14 mouse cellular contexts compared by ENCODE assay signal in the genomic region with DNA sequence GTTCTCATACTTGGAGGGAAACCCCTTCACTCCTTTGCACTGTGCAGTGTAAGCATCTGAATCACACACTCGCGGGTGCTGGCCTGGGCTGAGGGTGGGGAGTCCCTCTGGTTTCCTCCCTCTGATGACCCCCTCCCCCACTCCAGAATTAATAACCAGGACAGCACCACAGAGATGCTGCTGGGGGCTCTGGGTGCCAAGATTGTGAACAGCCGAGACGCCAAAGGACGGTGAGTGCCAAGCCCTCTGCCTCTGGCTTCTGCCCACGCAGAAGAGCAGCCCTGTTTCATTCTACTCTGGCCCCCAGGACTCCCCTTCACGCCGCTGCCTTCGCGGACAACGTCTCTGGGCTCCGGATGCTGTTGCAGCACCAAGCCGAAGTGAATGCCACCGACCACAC. TPM values are rescaled to one million over a fixed set of nuclear protein-coding genes. Genes with fewer than 3 reads are reported as not detected.
DNase-seq lines count a peak whose midpoint lies in the region; TF ChIP-seq lines count a peak whose summit lies in the region.
"Had no signal": no experiment of that assay in that cellular context is flagged by ENCODE, and none has a peak within 500 bp of the region (broad histone marks: within the 10 kb centered on the region; RNA-seq: fewer than 3 reads in every experiment).

No protein-coding gene starts in this region.

- TF ChIP-seq CTCF in layer of hippocampus, adult 2 months (conservative IDR thresholded peaks at IDR 0.05) = no peak

- H3K36me3 ChIP-seq in ES-E14 (ENCODE audit: control insufficient read depth, insufficient read depth, low read length, poor library complexity, severe bottlenecking) = peaks cover 69% of the 10 kb centered on the region

- H3K4me3 ChIP-seq in layer of hippocampus, adult 2 months = no peak overlapping the region
- H3K4me3 ChIP-seq in ES-E14 (ENCODE audit: insufficient read depth in 1 of 2, low read depth in 1 of 2, low read length in 2 of 2, poor library complexity in 1 of 2, severe bottlenecking in 1 of 2) = peak overlapping the region in 1 of 2 experiments; percentile 18; a peak in 1 of 4 replicates
- H3K4me3 ChIP-seq: embryonic facial prominence, embryonic 13.5 days; forebrain, embryonic 12.5 days; heart, adult 2 months; hindbrain, embryonic 15.5 days had no signal

- peak overlapping the region; percentile 32; the same call in 1 of the 2 replicates for H3K27ac ChIP-seq in layer of hippocampus, adult 2 months
- H3K27ac ChIP-seq in ES-E14 (ENCODE audit: insufficient read depth, low read depth, low read length, poor library complexity, severe bottlenecking) = no peak overlapping the region
- H3K27ac ChIP-seq: embryonic facial prominence, embryonic 13.5 days; forebrain, embryonic 12.5 days; heart, adult 2 months; hindbrain, embryonic 15.5 days had no signal

- in situ Hi-C loops in ES-E14 (cut with MboI; ENCODE audit: low sequenced_read_pairs in 2 of 2, unreplicated experiment in 2 of 2) = no loop called here

- 0 out of 2 replicates have a peak overlapping the region, but pooled peaks have one; percentile 20 for H3K9ac ChIP-seq in ES-E14 (ENCODE audit: insufficient read depth, low read depth, low read length, poor library complexity, severe bottlenecking)
- H3K9ac ChIP-seq: embryonic facial prominence, embryonic 13.5 days; forebrain, embryonic 12.5 days; hindbrain, embryonic 15.5 days had no signal

- DNase-seq in layer of hippocampus, adult 2 months (ENCODE audit: low spot score in 2 of 2) = no peak
- no peak for DNase-seq in layer of hippocampus, adult 8-10 months (ENCODE audit: low spot score in 2 of 2)
- peak; percentile 6 for DNase-seq in ovary, adult 18-20 months (ENCODE audit: low spot score)
- no peak for DNase-seq in ovary, postnatal 10 days (ENCODE audit: low spot score)
- DNase-seq in ES-E14 (ENCODE audit: low read depth, low spot score) = no peak
- DNase-seq in thymus, postnatal 14 days = no peak
- DNase-seq: gastrocnemius, postnatal 10 days; heart, adult 2 months; heart, postnatal 36 days had no signal

- H3K9me3 ChIP-seq in ES-E14 (ENCODE audit: control insufficient read depth, insufficient read depth, low read depth, low read length) = no peaks in the 10 kb centered on the region
- H3K9me3 ChIP-seq: embryonic facial prominence, embryonic 13.5 days; forebrain, embryonic 12.5 days; hindbrain, embryonic 15.5 days had no signal

- peaks cover 0 to 10% of the 10 kb centered on the region in 2 experiments; a peak in 1 of 4 replicates for H3K4me1 ChIP-seq in ES-E14 (ENCODE audit: control insufficient read depth in 2 of 2, insufficient read depth in 2 of 2, low read length in 2 of 2, poor library complexity in 1 of 2)
- H3K4me1 ChIP-seq: hindbrain, embryonic 15.5 days had no signal

TF ChIP-seq in ES-E14, 5 proteins besides CTCF, POLR2A, EP300 and RAD21:
- TF ChIP-seq ZNF384 (IDR thresholded peaks at IDR 0.05; ENCODE audit: low read depth, low read length) (no peak), ZC3H11A (IDR thresholded peaks at IDR 0.05; ENCODE audit: borderline replicate concordance, low read depth, low read length) (no peak), HCFC1 (IDR thresholded peaks at IDR 0.05; ENCODE audit: borderline replicate concordance, insufficient read depth, low read length) (no peak), CHD2 (IDR thresholded peaks at IDR 0.05; ENCODE audit: low read depth, low read length) (no peak)

RNA-seq across cellular contexts. Expression of a gene that starts 12.0 kb away (rescaled TPM):
- 10 to 100 TPM; 50.6 to 51.6 TPM for total RNA-seq in layer of hippocampus, adult 2 months (2021)
- 10 to 100 TPM; 46.3 to 57.3 (median 50.2) TPM for total RNA-seq in layer of hippocampus, adult 8-10 months (2022)
- 11.1 and 11.4 TPM in 2 replicates for total RNA-seq in ES-E14 (2012; rRNA removed)

RNA-seq across cellular contexts. Expression of a gene that starts 12.1 kb away (rescaled TPM):
- under 1 TPM in 1 of 2 experiments, not detected in 1; 0.29 TPM for total RNA-seq in layer of hippocampus, adult 2 months (2021)
- under 1 TPM in 3 of 4 experiments, not detected in 1; 0.35 to 0.45 (median 0.43) TPM for total RNA-seq in layer of hippocampus, adult 8-10 months (2022)
- 0.36 and 0.53 TPM in 2 replicates for total RNA-seq in ES-E14 (2012; rRNA removed)
- total RNA-seq: adrenal gland, adult 2 months; adrenal gland, postnatal 25 days; gastrocnemius, postnatal 10 days; heart, adult 2 months; heart, postnatal 36 days had no signal

RNA-seq across cellular contexts. Expression of a gene that starts 20.1 kb away (rescaled TPM):
- total RNA-seq in layer of hippocampus, adult 2 months (2021) = 10 to 100 TPM; 48.6 to 49.2 TPM
- total RNA-seq in layer of hippocampus, adult 8-10 months (2022) = 10 to 100 TPM; 47.5 to 57.4 (median 51.9) TPM
- 8.2 and 10.1 TPM in 2 replicates for total RNA-seq in ES-E14 (2012; rRNA removed)

RNA-seq across cellular contexts. Expression of a gene that starts 22.4 kb away (rescaled TPM):
- total RNA-seq in layer of hippocampus, adult 2 months (2021) = 10 to 100 TPM; 88.2 to 93.0 TPM
- 100 to 1,000 TPM in 2 of 4 experiments, 10 to 100 TPM in 2; 94.4 to 107 (median 100) TPM for total RNA-seq in layer of hippocampus, adult 8-10 months (2022)
- total RNA-seq in ES-E14 (2012; rRNA removed) = 25.3 and 28.2 TPM in 2 replicates

RNA-seq across cellular contexts. Expression of a gene that starts 22.5 kb away (rescaled TPM):
- 10 to 100 TPM; 69.5 to 71.8 TPM for total RNA-seq in layer of hippocampus, adult 2 months (2021)
- 10 to 100 TPM; 71.7 to 79.9 (median 75.7) TPM for total RNA-seq in layer of hippocampus, adult 8-10 months (2022)
- 39.6 and 41.3 TPM in 2 replicates for total RNA-seq in ES-E14 (2012; rRNA removed)
